Mouse (Mus musculus): ENCODE measurements around the gene Bclaf3. TPM values are rescaled to one million over a fixed set of nuclear protein-coding genes. Genes with fewer than 3 reads are reported as not detected.

Gene Bclaf3
- polyA plus RNA-seq, 1 experiment = 2.6 TPM

DNA sequence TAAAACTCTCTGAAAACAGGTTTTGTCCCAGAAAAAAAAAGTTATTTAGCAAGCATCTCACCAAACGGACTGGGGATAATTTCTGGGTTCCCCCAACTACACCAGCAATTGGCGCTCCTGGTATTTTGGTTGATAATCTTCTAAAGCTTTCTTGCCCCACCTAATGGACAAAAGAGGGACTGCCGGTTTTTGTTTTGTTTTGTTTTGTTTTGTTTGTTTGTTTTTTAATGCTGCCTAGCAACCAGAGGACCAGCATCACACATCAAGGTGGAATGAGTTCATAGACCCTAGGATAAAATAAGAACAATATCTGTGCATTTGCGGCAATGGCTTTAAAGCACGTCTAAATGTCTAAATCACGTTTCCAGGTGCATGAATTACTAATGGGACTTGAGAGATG lies 80.4 kb downstream of the Bclaf3 start:
- Histone ChIP-seq H3K4me1 (ENCODE audit: control insufficient read depth, insufficient read depth, insufficient read length) (no peaks in the 10 kb centered on the region), H3K4me3 (ENCODE audit: extremely low read depth, insufficient read depth, insufficient read length) (no peak overlapping the region), H3K27me3 (ENCODE audit: control insufficient read depth, insufficient read depth, low read length) (no peaks in the 10 kb centered on the region), H3K36me3 (ENCODE audit: control insufficient read depth, insufficient read depth, low read length) (no peaks in the 10 kb centered on the region), H3K27ac (ENCODE audit: insufficient read depth, low read length) (no peak overlapping the region)
- TF ChIP-seq POLR2A (IDR thresholded peaks at IDR 0.05; ENCODE audit: low read depth, low read length) = no peak
- TF ChIP-seq CTCF (IDR thresholded peaks at IDR 0.05; ENCODE audit: extremely low read depth, insufficient read depth, insufficient read length, insufficient replicate concordance) = no peak; the same call in 1 of the 2 replicates
- DNase-seq (ENCODE audit: low read depth in 1 of 2, low spot score in 2 of 2) = no peak
- 52% methylated on average over 6 of the region's 6 CpGs for WGBS

DNA sequence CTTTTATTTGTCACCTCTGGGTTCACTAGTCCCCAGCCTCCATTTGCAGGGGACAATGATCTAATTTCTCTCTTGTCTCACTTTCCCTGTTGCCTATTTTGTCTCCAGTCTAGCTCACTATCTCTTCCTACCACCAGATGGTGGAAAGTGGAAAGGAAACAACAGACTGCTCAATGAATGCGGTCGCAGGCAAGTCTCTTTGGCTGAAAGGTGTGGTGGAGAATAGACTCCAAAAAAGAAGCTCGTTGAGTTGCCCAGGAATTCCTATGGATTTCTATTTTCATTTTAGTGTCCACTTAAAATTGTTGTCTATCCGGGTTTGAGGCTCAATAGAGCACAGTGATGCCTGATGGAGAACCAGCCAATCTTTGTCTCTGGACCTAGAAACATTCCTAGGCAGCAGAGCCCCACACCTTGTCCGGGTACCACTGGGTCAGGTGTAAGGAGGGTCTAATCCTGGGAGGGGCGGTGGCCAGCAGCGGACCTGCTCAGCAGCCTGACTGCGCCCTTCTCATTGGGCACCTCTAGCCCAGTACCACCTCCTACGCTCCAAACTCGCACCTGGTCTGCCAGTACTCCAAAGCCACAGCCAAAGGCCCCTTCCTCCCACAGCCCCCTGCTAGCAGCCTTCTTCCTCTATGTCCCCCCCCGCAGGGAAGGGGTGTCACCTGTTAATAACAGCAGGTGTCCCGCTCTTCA lies 99.9 kb downstream of the Bclaf3 start:
- peak overlapping the region; percentile 75; the same call in 1 of the 2 replicates for H3K4me3 ChIP-seq (ENCODE audit: extremely low read depth, insufficient read depth, insufficient read length)
- peak in 1 of 2 experiments; percentile 3 for DNase-seq (ENCODE audit: low read depth in 1 of 2, low spot score in 2 of 2)
- H3K36me3 ChIP-seq (ENCODE audit: control insufficient read depth, insufficient read depth, low read length) = no peaks in the 10 kb centered on the region
- no peaks in the 10 kb centered on the region for H3K27me3 ChIP-seq (ENCODE audit: control insufficient read depth, insufficient read depth, low read length)
- H3K27ac ChIP-seq (ENCODE audit: insufficient read depth, low read length) = no peak overlapping the region
- 0 out of 2 replicates have a peak, but pooled peaks cover 3% of the 10 kb centered on the region for H3K4me1 ChIP-seq (ENCODE audit: control insufficient read depth, insufficient read depth, insufficient read length)
- 26% methylated on average over 12 of the region's 12 CpGs for WGBS
- TF ChIP-seq CTCF (IDR thresholded peaks at IDR 0.05; ENCODE audit: extremely low read depth, insufficient read depth, insufficient read length, insufficient replicate concordance) = peak; percentile 23; the same call in 1 of the 2 replicates
- TF ChIP-seq POLR2A (IDR thresholded peaks at IDR 0.05; ENCODE audit: low read depth, low read length) = no peak

DNA sequence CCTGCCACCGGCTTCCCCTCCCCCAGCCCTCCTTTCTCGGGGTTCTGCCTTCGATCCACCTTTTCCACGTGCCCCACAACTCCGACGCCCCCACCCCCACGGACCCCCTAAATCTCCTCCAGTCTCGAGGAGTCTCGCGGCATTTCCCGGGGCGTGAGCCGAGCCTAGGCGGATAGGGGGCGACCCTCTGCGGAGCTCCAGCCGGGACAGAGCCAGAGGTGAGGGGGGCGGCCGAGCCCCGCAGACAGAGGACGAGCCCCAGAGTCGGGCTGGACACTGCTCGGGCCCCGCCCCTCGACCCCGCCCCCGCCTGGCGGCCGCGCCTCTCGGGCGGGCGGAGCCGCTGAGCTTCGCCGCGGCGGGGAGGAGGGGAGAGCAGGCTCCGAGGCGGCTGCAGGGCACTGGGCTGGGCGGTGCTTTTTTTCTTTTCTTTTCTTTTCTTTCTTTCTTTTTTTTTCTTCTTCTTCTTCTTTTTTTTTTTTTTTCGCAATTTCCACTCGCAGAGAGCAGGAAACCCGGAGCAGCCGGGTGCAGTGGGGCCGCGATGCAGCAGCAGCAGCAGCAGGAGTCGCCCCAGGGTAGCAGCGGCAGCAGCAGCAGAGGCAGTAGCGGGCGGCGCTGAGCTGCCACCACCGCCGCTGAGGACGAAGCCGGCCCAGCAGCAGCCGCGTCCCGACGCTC lies 100.6 kb downstream of the Bclaf3 start, which contains the start of gene Sh3kbp1:
Gene Sh3kbp1 (plus strand): TSS at position 366 of the 681 bp plus-strand sequence.
- H3K27ac ChIP-seq (ENCODE audit: insufficient read depth, low read length) = peak within 1 kb of the TSS; percentile 83
- peak; percentile 38; the same call in 1 of the 2 replicates for TF ChIP-seq CTCF (IDR thresholded peaks at IDR 0.05; ENCODE audit: extremely low read depth, insufficient read depth, insufficient read length, insufficient replicate concordance)
- TF ChIP-seq POLR2A (IDR thresholded peaks at IDR 0.05; ENCODE audit: low read depth, low read length) = no peak
- no peaks in the 10 kb centered on the region for H3K36me3 ChIP-seq (ENCODE audit: control insufficient read depth, insufficient read depth, low read length)
- 30% methylated on average over 59 of the region's 60 CpGs for WGBS
- peak within 1 kb of the TSS; percentile 75 for H3K4me3 ChIP-seq (ENCODE audit: extremely low read depth, insufficient read depth, insufficient read length)
- peak in 1 of 2 experiments; percentile 66 for DNase-seq (ENCODE audit: low read depth in 1 of 2, low spot score in 2 of 2)
- no peaks in the 10 kb centered on the region for H3K27me3 ChIP-seq (ENCODE audit: control insufficient read depth, insufficient read depth, low read length)
- 0 out of 2 replicates have a peak, but pooled peaks cover 3% of the 10 kb centered on the region for H3K4me1 ChIP-seq (ENCODE audit: control insufficient read depth, insufficient read depth, insufficient read length)

DNA sequence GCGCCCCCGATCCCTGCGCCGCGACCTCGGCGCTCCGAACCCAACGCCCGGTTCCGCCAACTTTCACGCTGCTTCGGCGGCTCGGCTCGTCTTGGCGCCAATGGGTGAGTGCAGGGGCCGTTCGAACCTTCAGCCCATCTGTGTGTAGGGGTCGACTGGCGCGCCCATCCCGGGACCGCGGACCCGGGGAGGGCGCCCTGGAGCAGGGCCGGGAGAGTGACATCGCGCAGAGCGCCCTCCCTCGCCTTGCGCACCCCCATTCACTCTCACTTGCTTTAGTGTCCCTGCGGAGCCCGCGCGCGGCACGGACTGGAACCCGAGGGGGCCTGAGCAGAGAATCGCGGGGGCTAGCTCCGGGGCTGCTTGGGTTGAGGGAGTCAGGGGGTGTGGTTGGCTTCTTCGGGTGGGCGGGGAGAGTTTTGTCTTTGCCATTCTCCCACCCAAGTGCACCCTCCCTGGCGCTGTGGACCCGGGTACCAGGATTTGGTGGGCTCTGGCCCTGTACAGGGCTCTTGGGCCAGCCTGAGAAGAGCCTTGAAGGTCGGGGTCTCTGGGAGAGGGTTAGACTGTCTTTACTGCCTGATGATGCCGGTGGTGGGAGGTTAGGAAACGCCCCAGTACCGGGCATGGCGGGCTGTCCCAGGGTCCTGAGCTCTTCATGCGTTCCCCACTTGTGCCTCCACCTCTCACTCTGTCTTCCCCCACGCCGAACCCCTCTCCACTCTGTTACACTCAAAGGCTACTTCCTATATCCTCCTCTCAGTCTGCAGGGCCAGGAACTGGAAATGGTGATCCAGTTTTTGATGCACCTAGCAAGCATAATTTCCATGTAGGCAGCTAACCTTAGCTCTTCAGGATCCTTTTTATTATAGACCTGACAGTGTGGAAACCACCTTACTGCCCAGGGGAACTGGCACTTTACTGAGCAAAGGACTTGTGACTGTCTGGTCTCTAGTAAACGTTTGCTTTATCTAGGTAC lies 101.4 kb downstream of the Bclaf3 start:
- Histone ChIP-seq H3K4me1 (ENCODE audit: control insufficient read depth, insufficient read depth, insufficient read length) (0 out of 2 replicates have a peak, but pooled peaks cover 3% of the 10 kb centered on the region), H3K4me3 (ENCODE audit: extremely low read depth, insufficient read depth, insufficient read length) (peak overlapping the region; percentile 75), H3K27ac (ENCODE audit: insufficient read depth, low read length) (peak overlapping the region; percentile 83), H3K36me3 (ENCODE audit: control insufficient read depth, insufficient read depth, low read length) (no peaks in the 10 kb centered on the region), H3K27me3 (ENCODE audit: control insufficient read depth, insufficient read depth, low read length) (no peaks in the 10 kb centered on the region)
- TF ChIP-seq CTCF (IDR thresholded peaks at IDR 0.05; ENCODE audit: extremely low read depth, insufficient read depth, insufficient read length, insufficient replicate concordance) (no peak), POLR2A (IDR thresholded peaks at IDR 0.05; ENCODE audit: low read depth, low read length) (no peak)
- WGBS = 35% methylated on average over 56 of the region's 56 CpGs
- DNase-seq (ENCODE audit: low read depth in 1 of 2, low spot score in 2 of 2) = peak in 1 of 2 experiments; percentile 44

DNA sequence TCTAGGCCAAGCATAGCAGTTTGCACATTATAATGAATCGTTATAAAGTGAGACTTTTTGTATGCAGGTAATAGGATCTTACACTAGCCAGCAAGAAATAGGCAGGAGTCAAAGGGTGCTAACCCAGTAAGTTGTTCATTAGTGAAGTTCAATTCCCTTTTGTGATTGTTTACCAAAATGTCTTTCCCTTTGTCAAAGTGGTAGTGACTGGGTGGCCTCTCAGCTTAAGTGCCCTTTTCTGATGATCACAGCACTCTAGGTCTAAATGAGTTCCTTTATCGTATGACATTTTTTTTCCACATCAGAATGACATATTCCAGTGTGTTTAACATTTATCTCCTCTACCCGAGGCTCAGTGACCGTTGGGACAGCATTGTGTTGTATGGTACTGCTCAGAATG lies 102.1 kb downstream of the Bclaf3 start:
- Histone ChIP-seq H3K36me3 (ENCODE audit: control insufficient read depth, insufficient read depth, low read length) (no peaks in the 10 kb centered on the region), H3K4me1 (ENCODE audit: control insufficient read depth, insufficient read depth, insufficient read length) (0 out of 2 replicates have a peak, but pooled peaks cover 3% of the 10 kb centered on the region), H3K27me3 (ENCODE audit: control insufficient read depth, insufficient read depth, low read length) (no peaks in the 10 kb centered on the region), H3K4me3 (ENCODE audit: extremely low read depth, insufficient read depth, insufficient read length) (peak overlapping the region; percentile 75; the same call in 1 of the 2 replicates), H3K27ac (ENCODE audit: insufficient read depth, low read length) (no peak overlapping the region)
- no peak for TF ChIP-seq POLR2A (IDR thresholded peaks at IDR 0.05; ENCODE audit: low read depth, low read length)
- no peak for TF ChIP-seq CTCF (IDR thresholded peaks at IDR 0.05; ENCODE audit: extremely low read depth, insufficient read depth, insufficient read length, insufficient replicate concordance)
- 33% methylated on average over 4 of the region's 4 CpGs for WGBS
- DNase-seq (ENCODE audit: low read depth in 1 of 2, low spot score in 2 of 2) = no peak

DNA sequence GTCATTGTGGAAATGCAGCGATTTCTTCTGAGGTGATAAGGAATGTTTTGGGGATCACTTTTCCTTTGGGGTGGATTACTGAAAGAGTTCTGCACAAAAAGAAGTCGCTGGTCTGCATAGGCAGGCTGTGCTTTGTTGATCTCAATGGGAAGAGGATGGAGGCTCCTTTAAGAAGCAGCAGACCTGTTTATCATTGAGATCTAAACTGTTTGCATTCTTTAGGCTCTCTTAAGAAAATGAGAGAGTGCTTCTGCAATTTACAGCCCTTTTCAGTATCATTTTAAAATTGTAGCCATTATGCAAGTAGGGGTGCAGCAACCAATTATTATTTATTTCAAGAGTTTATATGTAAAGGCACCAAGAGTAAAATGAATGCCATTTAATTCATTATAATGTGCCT lies 102.7 kb downstream of the Bclaf3 start:
- no peak for DNase-seq (ENCODE audit: low read depth in 1 of 2, low spot score in 2 of 2)
- Histone ChIP-seq H3K4me3 (ENCODE audit: extremely low read depth, insufficient read depth, insufficient read length) (no peak overlapping the region), H3K4me1 (ENCODE audit: control insufficient read depth, insufficient read depth, insufficient read length) (0 out of 2 replicates have a peak, but pooled peaks cover 3% of the 10 kb centered on the region), H3K27ac (ENCODE audit: insufficient read depth, low read length) (no peak overlapping the region), H3K27me3 (ENCODE audit: control insufficient read depth, insufficient read depth, low read length) (no peaks in the 10 kb centered on the region), H3K36me3 (ENCODE audit: control insufficient read depth, insufficient read depth, low read length) (no peaks in the 10 kb centered on the region)
- no peak for TF ChIP-seq POLR2A (IDR thresholded peaks at IDR 0.05; ENCODE audit: low read depth, low read length)
- 54% methylated on average over 2 of the region's 2 CpGs for WGBS
